Mouse (Mus musculus): ENCODE results near the gene Mpz.

GRCm38 (mm10) chr1:171169913-171170312 lies 19.4 kb downstream of the Mpz start:
- no peak for TF ChIP-seq CTCF (IDR thresholded peaks at IDR 0.05; ENCODE audit: control insufficient read depth, insufficient read depth, insufficient read length)
- no peak for TF ChIP-seq USF1 (IDR thresholded peaks at IDR 0.05; ENCODE audit: low read depth)
- no peak for TF ChIP-seq MAX (IDR thresholded peaks at IDR 0.05)

All from C2C12 (cell line).